Mouse (Mus musculus) forebrain, postnatal 0 days (tissue): ENCODE measurements at regions not wholly inside any gene's neighbourhood (a gene's known extent, or its start where the extent isn't known, plus 50 kb on each side); places are given as distances from the start of the nearest gene placed in this dataset.

Experiments used
- ATAC-seq: fragments of 200-750 bp; cut with Nextera tagmentation; 2 replicates; pipeline ENCODE4 v1.8.0; 2017; ENCODE audit warnings: mild to moderate bottlenecking, moderate library complexity
- DNase-seq: peaks from one replicate; pipeline ENCODE4 v3.0.0-alpha.2; 2015
- H3K27ac ChIP-seq: fragments of 300-500 bp; sonication (generic); 2 replicates; pipeline ENCODE4 v1.5.1; 2014; ENCODE audit warnings: low read depth, mild to moderate bottlenecking, antibody characterized with exemption, low read length, moderate library complexity, mixed read lengths
- H3K27me3 ChIP-seq: fragments of 300-500 bp; sonication (generic); 2 replicates; pipeline ENCODE4 v1.6.1; 2014; ENCODE audit warnings: mild to moderate bottlenecking, low read length, mixed read lengths; ENCODE audit not compliant: insufficient read depth
- H3K36me3 ChIP-seq: fragments of 300-500 bp; sonication (generic); 2 replicates; pipeline ENCODE4 v1.6.1; 2014; ENCODE audit warnings: mild to moderate bottlenecking, moderate library complexity; ENCODE audit not compliant: insufficient read depth
- H3K4me1 ChIP-seq: fragments of 300-500 bp; sonication (generic); 2 replicates; pipeline ENCODE4 v1.6.1; 2014; ENCODE audit warnings: antibody characterized with exemption; ENCODE audit not compliant: insufficient read depth
- H3K4me2 ChIP-seq: fragments of 300-500 bp; sonication (generic); 2 replicates; pipeline ENCODE4 v1.6.1; 2014; ENCODE audit warnings: low read depth, mild to moderate bottlenecking, moderate library complexity
- H3K4me3 ChIP-seq: fragments of 300-500 bp; sonication (generic); 2 replicates; pipeline ENCODE4 v1.5.1; 2014; ENCODE audit warnings: low read depth, low read length, mixed read lengths
- H3K9ac ChIP-seq: fragments of 300-500 bp; sonication (generic); 2 replicates; pipeline ENCODE4 v1.6.1; 2014; ENCODE audit warnings: mild to moderate bottlenecking
- H3K9me3 ChIP-seq: fragments of 300-500 bp; sonication (generic); 2 replicates; pipeline ENCODE4 v1.6.1; 2016; ENCODE audit warnings: low read length
- CTCF ChIP-seq: sonication (generic); IDR thresholded peaks from 2 replicates; pipeline ENCODE4 v1.5.1; 2016; ENCODE audit warnings: antibody characterized with exemption, control low read depth, low read depth
- WGBS: fragments of 180-500 bp; shearing (Covaris S2); extraction: QIAGEN DNeasy Blood & Tissue Kit; methylation state at CpG from one replicate; pipeline ENCODE4 v1.1.7; 2014; 5-methylcytosine and 5-hydroxymethylcytosine counted together

GRCm38 (mm10) chr19:60148313-60148965 is 78.1 kb downstream of the Fam204a start:
- H3K27me3 ChIP-seq: peaks cover 42% of the 10 kb centered on the region
- 11% methylated on average over 8 of the region's 8 CpGs for WGBS
- ATAC-seq (0 out of 2 replicates have a peak, but pooled peaks have one; percentile 18), DNase-seq (no peak)
- no peak overlapping the region for H3K4me3 ChIP-seq
- no peaks in the 10 kb centered on the region for H3K36me3 ChIP-seq
- no peak for TF ChIP-seq CTCF
- no peak overlapping the region for H3K4me2 ChIP-seq
- no peak overlapping the region for H3K9ac ChIP-seq
- H3K4me1 ChIP-seq: no peaks in the 10 kb centered on the region
- no peak overlapping the region for H3K27ac ChIP-seq
- H3K9me3 ChIP-seq: no peaks in the 10 kb centered on the region

- no peak for TF ChIP-seq CTCF
- no peaks in the 10 kb centered on the region for H3K36me3 ChIP-seq
- no peak overlapping the region for H3K9ac ChIP-seq
- no peak overlapping the region for H3K4me2 ChIP-seq
- no peaks in the 10 kb centered on the region for H3K9me3 ChIP-seq
- ATAC-seq (no peak), DNase-seq (no peak)
- 31% methylated on average over 10 of the region's 10 CpGs for WGBS
- no peak overlapping the region for H3K27ac ChIP-seq
- H3K4me3 ChIP-seq: no peak overlapping the region
- H3K27me3 ChIP-seq: peaks cover 44% of the 10 kb centered on the region
- no peaks in the 10 kb centered on the region for H3K4me1 ChIP-seq
Observed at GRCm38 (mm10) chr19:60146451-60147190, 79.9 kb downstream of the Fam204a start.

DNA sequence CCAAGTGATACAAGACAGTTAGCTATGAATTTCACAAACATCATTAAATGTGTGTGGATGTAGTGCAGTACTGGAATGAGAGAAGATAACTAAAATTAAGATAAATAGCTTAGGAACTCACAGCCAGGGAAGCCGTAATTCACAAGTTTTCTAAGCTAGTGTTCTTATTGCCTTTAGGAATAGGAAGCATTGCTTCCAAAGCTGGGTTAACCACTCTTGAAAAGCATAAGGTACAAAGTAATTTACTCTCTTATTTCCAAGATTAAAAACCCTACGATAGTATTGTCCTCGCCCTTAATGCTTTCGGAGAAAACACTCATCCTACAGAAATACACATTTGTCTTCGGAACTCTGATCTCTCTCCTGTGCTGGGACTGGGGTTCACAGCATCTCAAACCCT is 81.3 kb downstream of the Fam204a start:
- Histone ChIP-seq H3K27me3 (peaks cover 46% of the 10 kb centered on the region), H3K4me1 (no peaks in the 10 kb centered on the region), H3K27ac (no peak overlapping the region), H3K36me3 (no peaks in the 10 kb centered on the region), H3K9me3 (no peaks in the 10 kb centered on the region), H3K9ac (no peak overlapping the region), H3K4me3 (no peak overlapping the region), H3K4me2 (no peak overlapping the region; the same call in 1 of the 2 replicates)
- WGBS: 54% methylated on average over 5 of the region's 5 CpGs
- DNase-seq (no peak), ATAC-seq (no peak)
- TF ChIP-seq CTCF: no peak

DNA sequence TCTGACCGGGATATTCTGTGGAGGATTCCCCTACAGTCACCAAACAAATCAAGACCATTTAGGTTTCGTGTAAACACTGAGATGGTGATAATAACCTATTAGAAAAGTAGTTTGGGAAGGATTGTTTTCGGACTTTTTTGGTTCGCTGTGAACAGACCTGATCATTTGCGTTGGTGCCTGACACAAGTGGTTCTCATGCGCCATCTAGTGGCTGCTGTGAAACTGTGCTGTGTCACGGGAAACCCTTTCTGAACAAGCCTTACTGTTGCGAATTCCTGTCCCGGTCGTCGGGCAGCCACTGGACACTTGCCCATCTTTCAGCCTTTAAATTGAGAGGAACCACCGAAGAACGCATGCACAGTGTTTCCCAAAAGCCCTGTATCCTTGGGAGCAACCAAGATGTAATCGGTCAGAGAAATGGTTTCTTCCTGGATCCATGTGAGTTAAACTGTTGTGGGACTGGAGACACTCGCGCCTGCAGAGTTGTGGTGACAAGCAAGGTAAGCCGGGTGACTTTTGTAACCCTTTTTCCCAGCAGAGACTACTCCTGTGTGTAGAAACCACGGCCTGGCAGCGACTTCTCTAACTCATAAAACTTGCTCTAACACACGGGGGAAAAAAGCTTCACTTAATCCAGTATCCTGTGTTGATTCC is 82.0 kb downstream of the Fam204a start:
- ATAC-seq (peak; percentile 80), DNase-seq (peak; percentile 92)
- peak; percentile 97 for TF ChIP-seq CTCF
- 3% methylated on average over 20 of the region's 20 CpGs for WGBS
- H3K9ac ChIP-seq: no peak overlapping the region
- H3K4me3 ChIP-seq: peak overlapping the region; percentile 33
- no peak overlapping the region for H3K27ac ChIP-seq
- H3K27me3 ChIP-seq: peaks cover 43% of the 10 kb centered on the region
- no peaks in the 10 kb centered on the region for H3K4me1 ChIP-seq
- no peaks in the 10 kb centered on the region for H3K36me3 ChIP-seq
- no peaks in the 10 kb centered on the region for H3K9me3 ChIP-seq
- peak overlapping the region; percentile 42 for H3K4me2 ChIP-seq

- Histone ChIP-seq H3K9me3 (no peaks in the 10 kb centered on the region), H3K9ac (no peak overlapping the region), H3K36me3 (no peaks in the 10 kb centered on the region), H3K4me3 (no peak overlapping the region), H3K27me3 (peaks cover 4% of the 10 kb centered on the region; the same call in 1 of the 2 replicates), H3K27ac (no peak overlapping the region), H3K4me1 (no peaks in the 10 kb centered on the region), H3K4me2 (no peak overlapping the region)
- ATAC-seq: no peak
- no peak for TF ChIP-seq CTCF
- 82% methylated on average over 2 of the region's 2 CpGs for WGBS
- DNase-seq: no peak
Observed at GRCm38 (mm10) chr19:60138881-60139280, 87.6 kb downstream of the Fam204a start.

- 97% methylated on average over 1 of the region's 1 CpGs for WGBS
Observed at GRCm38 (mm10) chr19:60136491-60136890, 90.0 kb downstream of the Fam204a start.

More at GRCm38 (mm10) chr19:60136491-60136890, 90.0 kb downstream of the Fam204a start:
- Histone ChIP-seq H3K36me3 (no peaks in the 10 kb centered on the region), H3K9ac (no peak overlapping the region), H3K4me1 (no peaks in the 10 kb centered on the region), H3K4me2 (no peak overlapping the region), H3K27me3 (0 out of 2 replicates have a peak, but pooled peaks cover 1% of the 10 kb centered on the region), H3K9me3 (no peaks in the 10 kb centered on the region), H3K27ac (no peak overlapping the region), H3K4me3 (no peak overlapping the region)
- ATAC-seq: no peak
- DNase-seq: no peak
- TF ChIP-seq CTCF: no peak
